Mouse (Mus musculus): ENCODE data around the gene Ostf1.

The Ostf1 gene

DNA sequence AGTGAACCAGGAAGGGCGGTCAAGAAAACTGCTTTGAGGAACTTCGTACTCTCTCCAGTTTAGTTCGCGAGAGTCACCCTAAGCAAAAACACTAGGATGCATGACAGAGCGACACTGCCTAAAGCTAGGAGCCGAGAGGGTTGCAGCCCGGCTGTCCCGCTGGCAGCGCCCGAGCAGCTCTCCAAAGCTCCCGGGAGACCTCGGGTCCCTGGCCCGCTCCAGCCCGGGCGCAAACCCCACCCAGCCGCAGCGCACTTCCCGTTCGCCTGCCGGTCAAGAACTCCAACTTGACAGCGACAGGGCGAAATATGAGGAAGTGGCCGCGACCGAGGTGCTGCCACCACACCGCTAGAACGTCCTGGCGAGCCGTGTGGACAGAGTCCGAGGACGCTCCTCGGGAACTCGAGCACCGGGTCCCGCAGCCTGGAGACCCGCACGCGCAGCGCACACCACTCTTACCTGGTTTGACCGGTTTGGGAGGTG is 421 bp downstream of the Ostf1 start:
- Histone ChIP-seq H3K36me3 (ENCODE audit: control insufficient read depth, insufficient read depth, low read length, poor library complexity, severe bottlenecking) (no peaks in the 10 kb centered on the region), H3K27me3 (ENCODE audit: control insufficient read depth, insufficient read depth, low read length, poor library complexity, severe bottlenecking) (no peaks in the 10 kb centered on the region)
- peak; percentile 65 for DNase-seq (ENCODE audit: low read depth, low spot score)

DNA sequence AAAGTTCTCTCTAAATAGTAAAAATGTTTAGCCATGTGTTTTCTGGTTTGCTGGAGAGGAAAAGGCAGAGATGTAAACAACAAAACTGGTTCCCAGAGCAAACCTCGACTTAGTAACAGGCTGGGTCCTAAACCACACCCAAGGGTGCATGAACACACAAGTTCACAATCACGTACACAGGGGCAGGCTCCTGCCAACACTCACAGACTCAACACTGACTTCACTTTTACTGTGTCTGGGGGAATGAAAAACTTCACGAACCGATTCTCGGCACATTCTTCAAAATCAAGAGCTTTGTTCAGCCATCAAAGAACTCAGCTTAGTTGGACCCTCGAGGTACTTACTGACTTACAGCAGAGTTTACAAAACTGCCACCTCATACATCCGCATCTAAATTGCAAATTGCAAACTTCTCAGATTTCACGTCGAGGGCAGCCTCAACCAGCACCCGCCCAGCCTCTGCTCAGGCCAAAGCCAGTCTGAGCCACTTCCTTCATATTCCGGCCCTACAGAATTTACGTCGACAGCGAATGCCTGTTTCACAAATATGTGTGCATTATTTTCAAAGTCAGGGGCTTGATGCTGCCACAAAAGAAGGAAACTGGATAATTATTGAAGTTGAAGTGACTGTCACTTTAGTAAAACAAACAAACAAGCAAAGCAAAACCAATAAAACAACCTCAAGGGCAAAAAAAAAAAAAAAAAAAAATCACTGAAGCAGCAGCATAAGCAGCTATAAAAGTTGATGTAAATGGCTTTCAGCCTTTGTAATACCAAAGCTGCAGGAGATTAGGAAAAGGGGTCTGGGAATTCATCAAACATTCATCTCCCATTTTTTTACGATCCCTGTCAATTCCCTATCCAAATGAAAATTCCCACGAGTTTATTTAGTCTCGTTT is 1.2 kb downstream of the Ostf1 start:
- peak; percentile 33 for DNase-seq (ENCODE audit: low read depth, low spot score)
- H3K27me3 ChIP-seq (ENCODE audit: control insufficient read depth, insufficient read depth, low read length, poor library complexity, severe bottlenecking) = no peaks in the 10 kb centered on the region
- no peaks in the 10 kb centered on the region for H3K36me3 ChIP-seq (ENCODE audit: control insufficient read depth, insufficient read depth, low read length, poor library complexity, severe bottlenecking)

DNA sequence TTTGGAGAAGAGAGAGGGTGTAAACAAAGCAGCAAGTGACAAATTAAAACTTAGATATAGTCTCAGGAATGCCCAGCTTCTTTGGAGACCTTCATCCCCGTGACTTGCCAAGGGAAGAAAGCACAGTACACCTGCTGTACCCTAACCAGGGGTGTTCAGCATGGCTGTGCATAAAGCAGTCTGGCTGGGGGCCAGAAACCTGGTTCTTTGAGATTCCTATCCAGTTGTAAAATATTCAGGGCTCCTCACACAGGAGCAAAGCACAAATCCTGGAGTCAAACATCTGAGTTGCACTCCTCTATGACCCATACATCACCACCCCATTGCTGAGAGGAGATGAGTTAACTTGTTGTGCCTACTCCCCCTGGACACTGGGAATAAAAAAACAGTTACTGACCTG is 2.0 kb downstream of the Ostf1 start:
- Histone ChIP-seq H3K27me3 (ENCODE audit: control insufficient read depth, insufficient read depth, low read length, poor library complexity, severe bottlenecking) (no peaks in the 10 kb centered on the region), H3K36me3 (ENCODE audit: control insufficient read depth, insufficient read depth, low read length, poor library complexity, severe bottlenecking) (no peaks in the 10 kb centered on the region)
- no peak for DNase-seq (ENCODE audit: low read depth, low spot score)

DNA sequence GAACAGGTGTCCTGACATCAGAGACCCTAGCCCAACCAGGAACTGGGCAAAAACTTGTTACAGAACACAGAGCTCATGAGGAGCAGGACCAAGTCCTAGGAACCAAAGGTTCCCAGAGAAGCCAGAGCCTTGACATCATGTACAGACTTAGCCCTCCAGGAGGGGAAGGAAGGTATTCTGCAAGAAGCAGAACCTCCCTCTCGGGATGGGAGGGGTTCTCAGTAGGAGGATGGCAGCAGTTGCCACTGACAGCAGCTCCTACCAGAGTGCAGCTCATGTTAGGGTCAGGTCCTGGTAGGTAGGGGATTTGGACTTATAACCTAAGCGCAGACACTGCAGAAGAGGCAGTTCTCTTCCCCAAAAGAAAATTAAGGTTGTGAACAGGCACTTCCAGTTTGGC is 7.7 kb downstream of the Ostf1 start:
- H3K36me3 ChIP-seq (ENCODE audit: control insufficient read depth, insufficient read depth, low read length, poor library complexity, severe bottlenecking) = no peaks in the 10 kb centered on the region
- H3K27me3 ChIP-seq (ENCODE audit: control insufficient read depth, insufficient read depth, low read length, poor library complexity, severe bottlenecking) = no peaks in the 10 kb centered on the region
- no peak for DNase-seq (ENCODE audit: low read depth, low spot score)

DNA sequence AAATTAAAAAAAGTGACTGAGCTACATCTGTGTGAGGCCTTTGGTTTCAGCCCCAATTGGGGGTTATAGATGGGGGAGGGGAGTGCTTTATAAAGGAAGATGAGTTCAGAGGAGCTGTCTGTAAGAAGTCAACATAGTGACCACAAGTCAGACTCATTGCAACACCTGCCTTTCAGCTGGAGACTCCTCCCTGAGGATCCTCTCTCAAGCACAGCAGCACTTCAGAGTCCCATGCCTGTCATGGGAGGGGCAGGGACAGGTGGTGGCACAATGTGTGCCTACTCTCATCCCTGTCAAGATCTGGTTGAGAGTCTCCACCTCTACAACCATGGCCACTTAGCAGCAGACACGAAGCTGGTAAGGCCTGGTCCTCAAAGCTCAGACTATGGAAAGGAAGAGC is 11.9 kb downstream of the Ostf1 start:
- H3K27me3 ChIP-seq (ENCODE audit: control insufficient read depth, insufficient read depth, low read length, poor library complexity, severe bottlenecking) = no peaks in the 10 kb centered on the region
- no peaks in the 10 kb centered on the region for H3K36me3 ChIP-seq (ENCODE audit: control insufficient read depth, insufficient read depth, low read length, poor library complexity, severe bottlenecking)
- peak; percentile 11 for DNase-seq (ENCODE audit: low read depth, low spot score)

DNA sequence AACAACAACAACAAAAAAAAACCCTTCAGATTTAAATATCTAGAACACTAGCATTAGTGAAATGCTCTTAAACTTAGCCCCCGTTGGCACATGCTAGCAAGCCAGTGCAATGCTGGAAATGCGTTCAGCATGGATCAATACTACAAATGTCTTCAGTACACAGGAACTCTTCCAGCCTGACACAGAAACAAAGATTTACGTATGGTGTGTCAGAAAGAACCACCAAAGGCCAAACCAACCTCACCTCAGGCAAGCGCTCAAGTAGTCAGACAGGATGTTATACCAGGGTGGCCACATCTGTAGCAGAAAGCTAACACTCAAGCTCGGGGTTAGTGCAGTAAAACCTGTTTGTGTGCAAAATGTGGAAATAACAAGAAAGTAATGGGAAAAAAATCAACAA is 12.6 kb downstream of the Ostf1 start:
- Histone ChIP-seq H3K36me3 (ENCODE audit: control insufficient read depth, insufficient read depth, low read length, poor library complexity, severe bottlenecking) (no peaks in the 10 kb centered on the region), H3K27me3 (ENCODE audit: control insufficient read depth, insufficient read depth, low read length, poor library complexity, severe bottlenecking) (no peaks in the 10 kb centered on the region)
- DNase-seq (ENCODE audit: low read depth, low spot score) = peak; percentile 38

DNA sequence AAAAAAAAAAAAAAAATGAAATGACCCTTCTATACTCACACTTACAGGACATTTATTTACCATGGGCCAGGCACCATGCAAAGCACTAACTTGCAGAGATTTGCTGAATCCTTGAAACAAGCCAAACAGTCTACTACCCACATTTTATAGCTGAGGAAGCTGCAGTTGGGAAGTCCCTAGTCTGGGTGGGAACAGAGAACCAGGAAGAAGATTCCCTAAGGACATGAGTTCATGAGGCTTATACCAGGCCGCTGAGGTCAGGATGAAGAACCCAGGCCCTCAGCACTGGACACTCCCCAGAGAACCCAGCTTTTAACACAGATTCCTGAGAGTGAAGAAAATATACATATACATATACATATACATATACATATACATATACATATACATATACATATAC is 14.1 kb downstream of the Ostf1 start:
- no peak for DNase-seq (ENCODE audit: low read depth, low spot score)
- Histone ChIP-seq H3K36me3 (ENCODE audit: control insufficient read depth, insufficient read depth, low read length, poor library complexity, severe bottlenecking) (no peaks in the 10 kb centered on the region), H3K27me3 (ENCODE audit: control insufficient read depth, insufficient read depth, low read length, poor library complexity, severe bottlenecking) (no peaks in the 10 kb centered on the region)

DNA sequence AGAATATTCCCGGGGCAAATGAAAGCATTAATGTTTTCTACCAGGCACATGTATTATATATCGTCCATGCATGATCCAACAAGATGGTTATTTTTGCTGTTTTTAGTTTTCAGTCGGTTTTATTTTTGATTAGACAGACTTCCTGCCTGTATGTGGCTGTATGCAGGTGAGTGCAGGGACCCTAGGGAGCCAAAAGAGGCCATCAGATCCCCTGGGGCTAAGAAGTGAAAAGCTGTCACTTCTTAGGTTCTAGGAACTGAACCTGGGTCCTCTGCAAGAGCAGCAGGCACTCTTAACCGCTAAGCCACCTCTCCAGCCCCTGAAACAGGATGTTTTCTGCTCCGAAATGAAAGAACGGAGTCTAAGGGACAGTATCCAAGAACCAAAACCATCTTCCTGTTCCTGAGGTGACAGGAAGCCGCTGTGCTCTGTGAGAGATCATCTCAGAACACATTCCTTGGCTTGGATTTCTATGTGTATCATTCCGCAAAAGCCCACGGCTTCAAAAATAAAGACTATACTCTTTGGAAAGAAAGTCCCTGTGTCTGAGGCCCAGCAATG is 15.9 kb downstream of the Ostf1 start:
- no peaks in the 10 kb centered on the region for H3K36me3 ChIP-seq (ENCODE audit: control insufficient read depth, insufficient read depth, low read length, poor library complexity, severe bottlenecking)
- no peaks in the 10 kb centered on the region for H3K27me3 ChIP-seq (ENCODE audit: control insufficient read depth, insufficient read depth, low read length, poor library complexity, severe bottlenecking)
- peak; percentile 63 for DNase-seq (ENCODE audit: low read depth, low spot score)

DNA sequence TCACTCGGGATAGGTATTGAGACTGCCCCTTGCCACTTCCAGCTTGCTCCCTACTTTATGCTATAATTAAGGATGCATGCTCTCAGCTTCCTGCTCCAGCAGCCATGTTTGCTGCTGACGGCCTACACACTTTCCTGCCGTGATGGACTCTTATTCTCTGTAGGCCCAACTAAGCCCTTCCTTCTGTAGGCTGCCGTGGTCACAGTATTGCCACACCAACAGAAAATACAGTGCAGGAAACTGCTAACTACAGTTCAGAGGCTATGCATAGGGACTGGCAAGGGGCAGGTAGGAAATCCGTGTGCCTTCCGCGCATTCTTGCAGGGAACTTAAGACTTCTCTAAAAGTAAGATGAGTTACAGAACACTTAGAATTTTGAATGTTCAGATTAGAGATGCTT is 17.3 kb downstream of the Ostf1 start:
- no peaks in the 10 kb centered on the region for H3K27me3 ChIP-seq (ENCODE audit: control insufficient read depth, insufficient read depth, low read length, poor library complexity, severe bottlenecking)
- H3K36me3 ChIP-seq (ENCODE audit: control insufficient read depth, insufficient read depth, low read length, poor library complexity, severe bottlenecking) = no peaks in the 10 kb centered on the region
- no peak for DNase-seq (ENCODE audit: low read depth, low spot score)

DNA sequence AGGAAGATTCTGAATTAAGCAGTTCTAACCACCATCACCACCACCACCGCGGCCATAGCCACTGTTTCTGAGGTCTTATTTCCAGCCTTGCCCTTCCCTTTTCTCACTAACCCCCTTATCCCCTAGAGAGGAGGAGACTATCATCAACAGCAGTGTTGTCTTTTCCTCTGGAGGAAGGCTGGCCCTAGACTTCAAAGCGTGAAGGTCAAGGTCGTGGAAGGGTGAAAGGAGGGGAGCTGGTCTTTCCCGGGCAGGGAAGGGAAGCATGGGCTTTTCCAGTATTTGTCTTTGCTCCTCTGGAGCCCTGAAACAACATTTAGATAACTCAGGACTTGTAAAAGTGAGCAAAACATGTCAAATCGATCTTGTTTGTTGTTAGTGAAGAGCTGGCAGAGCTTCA is 22.6 kb downstream of the Ostf1 start:
- no peak for DNase-seq (ENCODE audit: low read depth, low spot score)
- no peaks in the 10 kb centered on the region for H3K27me3 ChIP-seq (ENCODE audit: control insufficient read depth, insufficient read depth, low read length, poor library complexity, severe bottlenecking)
- H3K36me3 ChIP-seq (ENCODE audit: control insufficient read depth, insufficient read depth, low read length, poor library complexity, severe bottlenecking) = no peaks in the 10 kb centered on the region; the same call in 1 of the 2 replicates

DNA sequence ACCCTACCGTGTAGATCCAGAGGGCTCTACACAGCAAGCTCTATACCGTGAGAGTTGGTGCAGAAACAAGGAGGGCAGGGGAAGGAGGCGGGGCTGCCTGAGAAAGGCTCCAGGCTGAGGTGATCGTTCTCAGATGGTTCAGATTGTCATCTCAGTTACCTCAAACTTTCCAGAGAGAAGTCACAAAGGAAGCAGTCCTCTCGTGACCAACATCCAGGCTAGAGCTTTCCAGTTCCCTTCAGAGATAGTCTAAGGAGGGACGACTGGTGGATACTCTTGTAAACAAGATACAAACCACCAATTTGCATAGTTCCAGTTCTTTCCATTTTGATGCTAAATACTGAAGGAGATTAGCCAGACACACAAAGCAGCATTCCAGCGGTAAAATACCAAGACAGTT is 23.7 kb downstream of the Ostf1 start:
- DNase-seq (ENCODE audit: low read depth, low spot score) = peak; percentile 21
- Histone ChIP-seq H3K36me3 (ENCODE audit: control insufficient read depth, insufficient read depth, low read length, poor library complexity, severe bottlenecking) (no peaks in the 10 kb centered on the region; the same call in none of the 2 replicates), H3K27me3 (ENCODE audit: control insufficient read depth, insufficient read depth, low read length, poor library complexity, severe bottlenecking) (no peaks in the 10 kb centered on the region)

DNA sequence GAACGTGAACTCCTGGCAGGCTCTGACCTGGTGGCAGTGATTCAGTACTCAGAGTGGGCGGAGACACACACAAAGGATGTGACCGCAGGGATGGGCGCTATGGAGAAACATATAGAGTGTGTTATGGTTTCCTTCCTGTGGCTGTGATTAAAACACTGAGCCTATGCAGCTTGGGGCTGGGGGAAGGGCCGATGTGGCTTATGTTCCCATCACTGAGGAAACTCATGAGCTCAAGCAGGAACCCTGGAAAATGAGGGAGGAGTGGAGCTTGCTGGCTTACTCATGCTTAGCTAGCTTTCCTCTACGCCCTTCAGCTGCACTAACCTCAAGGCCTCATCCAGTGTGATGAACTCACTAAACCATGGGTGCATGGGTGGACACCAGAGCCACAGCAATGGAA is 28.6 kb downstream of the Ostf1 start:
- Histone ChIP-seq H3K36me3 (ENCODE audit: control insufficient read depth, insufficient read depth, low read length, poor library complexity, severe bottlenecking) (peaks cover 3% of the 10 kb centered on the region), H3K27me3 (ENCODE audit: control insufficient read depth, insufficient read depth, low read length, poor library complexity, severe bottlenecking) (no peaks in the 10 kb centered on the region)
- DNase-seq (ENCODE audit: low read depth, low spot score) = no peak

DNA sequence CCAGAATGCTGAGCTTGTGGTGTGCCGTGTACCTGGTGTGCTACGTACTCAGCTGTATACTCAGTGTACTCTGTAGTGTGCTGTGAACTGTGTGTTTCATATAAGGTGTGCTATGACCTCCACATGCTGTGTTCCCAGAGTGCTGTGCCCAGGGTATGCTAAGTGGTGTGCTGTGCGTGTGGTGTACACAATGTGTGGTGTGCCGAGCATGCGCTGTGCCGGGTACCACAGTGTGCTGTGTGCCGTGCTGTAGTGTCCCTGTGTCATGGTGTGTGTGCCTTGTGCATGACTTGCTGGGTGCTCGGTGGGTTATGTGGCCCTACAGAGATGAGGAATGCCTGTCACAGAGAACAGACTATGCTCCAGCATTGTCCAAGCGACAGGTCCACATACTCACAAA is 31.0 kb downstream of the Ostf1 start:
- Histone ChIP-seq H3K27me3 (ENCODE audit: control insufficient read depth, insufficient read depth, low read length, poor library complexity, severe bottlenecking) (no peaks in the 10 kb centered on the region), H3K36me3 (ENCODE audit: control insufficient read depth, insufficient read depth, low read length, poor library complexity, severe bottlenecking) (peaks cover 3% of the 10 kb centered on the region)
- no peak for DNase-seq (ENCODE audit: low read depth, low spot score)

DNA sequence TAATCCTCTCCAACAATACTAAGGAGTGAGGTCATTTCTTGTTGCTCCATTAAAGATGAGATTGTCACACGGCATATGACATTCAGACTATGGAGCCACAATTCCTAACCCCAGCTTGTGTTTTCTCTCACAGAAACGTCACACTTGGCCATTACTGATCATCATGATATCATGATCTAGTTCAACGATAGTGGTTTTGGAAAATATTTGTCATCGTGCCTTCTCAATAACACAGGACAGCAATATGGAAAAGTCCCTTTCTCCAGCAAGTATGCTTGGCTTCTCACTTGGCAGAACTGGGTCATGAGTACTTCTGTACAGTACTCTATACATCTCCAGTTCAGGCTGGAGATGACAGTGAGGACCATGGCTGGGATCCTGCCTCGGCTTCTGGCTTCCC is 32.0 kb downstream of the Ostf1 start:
- no peak for DNase-seq (ENCODE audit: low read depth, low spot score)
- Histone ChIP-seq H3K27me3 (ENCODE audit: control insufficient read depth, insufficient read depth, low read length, poor library complexity, severe bottlenecking) (no peaks in the 10 kb centered on the region), H3K36me3 (ENCODE audit: control insufficient read depth, insufficient read depth, low read length, poor library complexity, severe bottlenecking) (peaks cover 4% of the 10 kb centered on the region)

DNA sequence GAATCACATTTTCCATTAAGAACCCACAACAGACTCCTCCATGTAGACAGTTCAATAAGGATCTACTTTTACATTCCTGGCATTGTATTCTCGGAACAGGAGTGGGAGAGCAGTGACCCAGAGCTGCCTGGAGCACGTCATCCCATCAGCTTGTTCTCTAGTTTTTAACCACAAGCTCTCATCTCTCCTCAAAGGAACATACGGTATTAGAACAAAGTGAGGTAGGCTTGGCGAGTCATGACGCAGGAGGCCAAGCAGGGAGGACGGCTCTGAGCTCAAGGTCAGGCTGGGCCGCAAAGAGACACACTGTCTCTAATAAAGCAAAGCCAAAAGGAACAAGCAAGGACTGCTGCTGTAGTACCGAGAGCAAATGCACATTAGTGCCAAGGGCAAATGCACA is 32.6 kb downstream of the Ostf1 start:
- no peak for DNase-seq (ENCODE audit: low read depth, low spot score)
- no peaks in the 10 kb centered on the region for H3K27me3 ChIP-seq (ENCODE audit: control insufficient read depth, insufficient read depth, low read length, poor library complexity, severe bottlenecking)
- H3K36me3 ChIP-seq (ENCODE audit: control insufficient read depth, insufficient read depth, low read length, poor library complexity, severe bottlenecking) = peaks cover 4% of the 10 kb centered on the region
